Mouse (Mus musculus) spleen, adult 2 months (tissue): ENCODE results near the gene Mfge8.

Experiments
- CTCF ChIP-seq: fragments of 200-500 bp; IDR thresholded peaks from 2 replicates; pipeline ENCODE4 v1.5.1; 2011; ENCODE audit warnings: mild to moderate bottlenecking, inconsistent platforms; ENCODE audit not compliant: insufficient read depth, insufficient read length, insufficient replicate concordance; ENCODE audit errors: extremely low read depth
- POLR2A ChIP-seq: fragments of 200-500 bp; IDR thresholded peaks from 2 replicates; pipeline ENCODE4 v1.6.1; 2011; ENCODE audit warnings: low read depth, low read length, inconsistent platforms

GRCm38 (mm10) chr7:79139891-79140591, 8.8 kb downstream of the Mfge8 start:
- TF ChIP-seq CTCF = no peak
- no peak for TF ChIP-seq POLR2A
